Mouse (Mus musculus) heart, postnatal 0 days (tissue): ENCODE measurements around the gene Gfra1. TPM values are rescaled to one million over a fixed set of nuclear protein-coding genes. Genes with fewer than 3 reads are reported as not detected.

Source experiments
- ATAC-seq: fragments of 200-750 bp; cut with Nextera tagmentation; 2 replicates; pipeline ENCODE4 v1.8.0; 2017; ENCODE audit warnings: low read depth, moderate number of reproducible peaks, moderate library complexity; ENCODE audit not compliant: insufficient read depth
- DNase-seq: peaks from one replicate; pipeline ENCODE4 v3.0.0-alpha.2; 2016; ENCODE audit warnings: low spot score
- H3K27ac ChIP-seq: fragments of 300-500 bp; sonication (generic); 2 replicates; pipeline ENCODE4 v1.5.1; 2014; ENCODE audit warnings: low read depth, mild to moderate bottlenecking
- H3K27me3 ChIP-seq: fragments of 300-500 bp; sonication (generic); 2 replicates; pipeline ENCODE4 v1.6.1; 2014; ENCODE audit warnings: low read length, mixed read lengths; ENCODE audit not compliant: control insufficient read depth, insufficient read depth
- H3K36me3 ChIP-seq: fragments of 300-500 bp; sonication (generic); replicated peaks from 2 replicates; pipeline ENCODE4 v1.6.1; 2014; ENCODE audit warnings: low read length, mixed read lengths; ENCODE audit not compliant: control insufficient read depth, insufficient read depth
- H3K4me1 ChIP-seq: fragments of 300-500 bp; sonication (generic); 2 replicates; pipeline ENCODE4 v1.6.1; 2014; ENCODE audit warnings: antibody characterized with exemption; ENCODE audit not compliant: control insufficient read depth, insufficient read depth
- H3K4me2 ChIP-seq: fragments of 300-500 bp; sonication (generic); 2 replicates; pipeline ENCODE4 v1.6.1; 2014; ENCODE audit warnings: low read depth, mild to moderate bottlenecking, low read length, moderate library complexity
- H3K4me3 ChIP-seq: fragments of 300-500 bp; sonication (generic); 2 replicates; pipeline ENCODE4 v1.5.1; 2014; ENCODE audit warnings: low read depth, low read length
- H3K9ac ChIP-seq: fragments of 300-500 bp; sonication (generic); replicated peaks from 2 replicates; pipeline ENCODE4 v1.6.1; 2014; ENCODE audit warnings: low read depth, low read length, mixed read lengths
- H3K9me3 ChIP-seq: fragments of 300-500 bp; sonication (generic); replicated peaks from 2 replicates; pipeline ENCODE4 v1.6.1; 2016; ENCODE audit warnings: low read length; ENCODE audit not compliant: control insufficient read depth
- CTCF ChIP-seq: IDR thresholded peaks from 2 replicates; pipeline ENCODE4 v1.5.1; 2016; ENCODE audit warnings: antibody characterized with exemption, control low read depth, low read depth
- EP300 ChIP-seq: IDR thresholded peaks from 2 replicates; pipeline ENCODE4 v1.6.1; 2016; ENCODE audit warnings: antibody characterized with exemption, low read depth
- WGBS: fragments of 180-500 bp; shearing (Covaris S2); extraction: QIAGEN DNeasy Blood & Tissue Kit; methylation state at CpG from one replicate; pipeline ENCODE4 v1.1.7; 2014; 5-methylcytosine and 5-hydroxymethylcytosine counted together
- polyA plus RNA-seq: library from polyadenylated mRNA; unstranded; fragments of >200 nt; fragmentation: Nextera tagmentation; extraction: Ambion mirVana; gene quantifications from 2 replicates; pipeline ENCODE4 v1.2.1, GENCODE M21; 2015
- total RNA-seq: library from RNA; depleted of rRNA; stranded (reverse); fragments of >200 nt; gene quantifications from 2 replicates; pipeline ENCODE4 v1.2.3, GENCODE M21; 2014; ENCODE audit warnings: low replicate concordance

The Gfra1 gene
- total and polyA plus RNA-seq, 2 experiments from 2014 or later = 0.63 to 0.65 TPM

DNA sequence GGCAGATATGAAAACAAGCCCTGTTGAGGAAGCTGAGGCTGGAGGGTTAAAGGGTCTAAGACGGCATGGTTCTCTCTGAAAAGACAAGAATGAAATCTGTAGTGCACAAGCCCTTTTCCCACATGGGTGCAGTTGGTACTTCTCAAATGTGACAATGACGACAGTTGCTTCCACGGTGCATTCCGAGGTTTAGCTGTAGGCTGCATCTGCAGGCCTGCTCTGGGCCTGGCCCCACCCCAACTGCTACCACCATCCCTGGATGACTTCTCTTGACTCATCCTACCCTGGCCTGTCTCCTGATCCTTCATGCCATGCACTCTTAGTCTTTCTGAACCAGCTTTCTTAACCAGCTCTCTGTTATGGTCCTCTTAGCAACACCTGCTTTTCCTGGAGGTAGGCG lies 22.9 kb downstream of the Gfra1 start:
- no peak for DNase-seq
- ATAC-seq = no peak
- TF ChIP-seq EP300 = no peak
- TF ChIP-seq CTCF = no peak
- no peaks in the 10 kb centered on the region for H3K9me3 ChIP-seq
- no peak overlapping the region for H3K4me2 ChIP-seq
- H3K4me1 ChIP-seq = peaks cover 10% of the 10 kb centered on the region; the same call in 1 of the 2 replicates
- no peaks in the 10 kb centered on the region for H3K36me3 ChIP-seq
- no peak overlapping the region for H3K9ac ChIP-seq
- H3K27ac ChIP-seq = no peak overlapping the region
- no peaks in the 10 kb centered on the region for H3K27me3 ChIP-seq
- 74% methylated on average over 5 of the region's 5 CpGs for WGBS
- H3K4me3 ChIP-seq = no peak overlapping the region

DNA sequence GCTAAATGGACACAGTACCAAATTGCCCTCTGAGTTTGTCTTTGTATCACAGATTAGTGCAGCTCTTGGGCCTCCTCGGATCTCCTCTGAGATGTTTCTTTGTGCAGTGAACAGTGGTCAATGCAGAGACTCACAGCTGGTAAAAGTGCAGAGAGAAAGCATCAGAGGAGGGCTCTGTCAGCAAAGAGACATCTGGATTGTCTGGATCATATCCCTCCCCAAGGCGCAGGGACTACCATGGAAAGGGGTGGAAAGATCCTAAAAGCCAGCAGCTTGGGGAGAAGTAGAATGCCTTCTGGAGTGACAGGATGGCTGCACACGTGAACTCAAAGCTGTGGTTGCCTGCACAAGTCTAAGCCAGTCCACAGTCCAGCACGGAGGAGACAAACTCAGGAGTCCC lies 27.2 kb downstream of the Gfra1 start:
- no peak for DNase-seq
- H3K9me3 ChIP-seq = no peaks in the 10 kb centered on the region
- H3K4me1 ChIP-seq = no peaks in the 10 kb centered on the region
- H3K27ac ChIP-seq = no peak overlapping the region
- no peaks in the 10 kb centered on the region for H3K36me3 ChIP-seq
- ATAC-seq = no peak
- H3K9ac ChIP-seq = no peak overlapping the region
- no peaks in the 10 kb centered on the region for H3K27me3 ChIP-seq
- H3K4me2 ChIP-seq = no peak overlapping the region
- WGBS = 81% methylated on average over 4 of the region's 4 CpGs
- TF ChIP-seq EP300 (no peak), CTCF (no peak)
- H3K4me3 ChIP-seq = no peak overlapping the region

- Histone ChIP-seq H3K4me3 (no peak overlapping the region), H3K27me3 (no peaks in the 10 kb centered on the region), H3K9me3 (no peaks in the 10 kb centered on the region), H3K4me2 (no peak overlapping the region), H3K4me1 (no peaks in the 10 kb centered on the region), H3K27ac (no peak overlapping the region), H3K9ac (no peak overlapping the region), H3K36me3 (no peaks in the 10 kb centered on the region)
- TF ChIP-seq EP300 (no peak), CTCF (no peak)
- ATAC-seq = no peak
- no peak for DNase-seq
- WGBS = 83% methylated on average over 2 of the region's 2 CpGs
These were observed 28.4 kb downstream of the Gfra1 start for GRCm38 (mm10) chr19:58427348-58427747.

DNA sequence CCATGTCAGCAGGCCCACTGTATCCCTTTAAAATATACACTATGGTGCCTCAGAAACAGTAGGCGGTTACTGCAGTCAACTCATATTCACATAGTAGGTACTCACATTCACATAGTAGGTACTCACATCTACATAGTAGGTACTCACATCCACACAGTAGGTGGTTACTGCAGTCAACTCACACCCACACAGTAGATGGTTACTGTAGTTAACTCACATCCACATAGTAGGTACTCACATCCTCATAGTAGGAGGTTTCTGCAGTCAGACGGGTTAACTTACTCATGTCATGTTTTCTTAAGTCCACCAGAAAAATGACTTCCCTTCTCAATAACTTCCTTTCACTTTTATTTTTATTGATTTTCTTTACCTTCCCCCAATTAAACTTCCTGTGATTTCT lies 30.8 kb downstream of the Gfra1 start:
- H3K27ac ChIP-seq = no peak overlapping the region
- H3K4me3 ChIP-seq = no peak overlapping the region
- no peaks in the 10 kb centered on the region for H3K4me1 ChIP-seq
- H3K9ac ChIP-seq = no peak overlapping the region
- ATAC-seq = no peak
- TF ChIP-seq EP300 (no peak), CTCF (no peak)
- no peak for DNase-seq
- H3K27me3 ChIP-seq = no peaks in the 10 kb centered on the region
- H3K4me2 ChIP-seq = no peak overlapping the region
- WGBS = 80% methylated on average over 2 of the region's 2 CpGs
- H3K9me3 ChIP-seq = no peaks in the 10 kb centered on the region
- no peaks in the 10 kb centered on the region for H3K36me3 ChIP-seq

DNA sequence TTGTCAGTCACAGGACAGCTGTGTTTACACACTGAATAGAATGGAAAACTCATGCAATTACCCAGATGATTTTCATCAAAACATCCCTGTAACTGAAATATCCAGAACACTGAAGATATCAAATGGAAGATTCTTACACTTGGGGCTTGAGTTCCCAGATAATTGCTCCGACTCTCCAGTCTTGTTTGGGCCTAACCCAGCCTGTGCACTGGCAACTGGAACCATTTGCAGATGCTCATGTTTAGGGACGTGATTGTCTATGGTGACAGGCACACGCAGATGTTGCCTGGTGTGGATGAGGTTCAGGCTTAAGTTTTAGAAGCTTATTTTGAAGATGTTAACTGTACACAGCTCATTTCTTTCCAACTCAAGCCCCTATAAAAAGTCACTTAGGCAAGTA lies 31.5 kb downstream of the Gfra1 start:
- H3K27ac ChIP-seq = no peak overlapping the region
- no peak overlapping the region for H3K4me3 ChIP-seq
- no peak overlapping the region for H3K9ac ChIP-seq
- WGBS = 69% methylated on average over 3 of the region's 3 CpGs
- no peaks in the 10 kb centered on the region for H3K9me3 ChIP-seq
- DNase-seq (no peak), ATAC-seq (no peak)
- TF ChIP-seq CTCF (no peak), EP300 (no peak)
- H3K36me3 ChIP-seq = no peaks in the 10 kb centered on the region
- no peaks in the 10 kb centered on the region for H3K27me3 ChIP-seq
- H3K4me2 ChIP-seq = no peak overlapping the region
- no peaks in the 10 kb centered on the region for H3K4me1 ChIP-seq

DNA sequence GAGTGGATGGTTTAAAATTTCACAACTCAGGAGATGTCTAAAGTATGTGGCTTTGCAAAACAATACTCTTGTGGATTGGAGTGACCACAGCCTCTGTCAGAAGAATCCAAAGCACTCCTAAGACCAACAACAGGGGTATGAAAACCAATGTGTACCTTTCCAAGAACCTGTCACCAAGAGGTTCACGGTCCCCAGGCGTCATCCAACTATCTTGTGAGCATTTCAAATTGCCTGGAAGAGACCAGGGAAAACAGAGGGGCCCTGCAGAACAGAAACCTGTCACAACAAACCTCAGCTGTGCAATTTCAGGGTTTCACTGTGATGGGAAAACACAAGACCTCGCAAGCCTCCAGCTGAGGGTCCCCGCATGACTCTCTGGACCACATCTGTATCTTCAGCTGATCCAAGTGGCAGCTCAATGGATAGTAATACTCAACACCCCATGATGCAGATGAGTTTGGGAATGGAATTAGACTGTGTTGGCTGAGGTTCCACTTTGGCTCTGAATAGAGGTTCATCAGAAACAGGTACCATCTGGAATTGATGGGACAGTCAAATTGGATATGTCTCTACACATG lies 32.7 kb downstream of the Gfra1 start:
- no peak for ATAC-seq
- H3K27me3 ChIP-seq = no peaks in the 10 kb centered on the region
- no peak overlapping the region for H3K9ac ChIP-seq
- H3K4me2 ChIP-seq = no peak overlapping the region
- TF ChIP-seq EP300 (no peak), CTCF (no peak)
- no peaks in the 10 kb centered on the region for H3K9me3 ChIP-seq
- H3K36me3 ChIP-seq = no peaks in the 10 kb centered on the region
- H3K4me1 ChIP-seq = no peaks in the 10 kb centered on the region
- DNase-seq = no peak
- 62% methylated on average over 4 of the region's 4 CpGs for WGBS
- no peak overlapping the region for H3K4me3 ChIP-seq
- no peak overlapping the region for H3K27ac ChIP-seq
